Mouse (Mus musculus) heart, postnatal 0 days (tissue): ENCODE data around the gene Snx13.

ENCODE experiments used
- CTCF ChIP-seq: IDR thresholded peaks from 2 replicates; pipeline ENCODE4 v1.5.1; 2016; ENCODE audit warnings: antibody characterized with exemption, control low read depth, low read depth
- EP300 ChIP-seq: IDR thresholded peaks from 2 replicates; pipeline ENCODE4 v1.6.1; 2016; ENCODE audit warnings: antibody characterized with exemption, low read depth

GRCm38 (mm10) chr12:35075993-35076392 lies 29.0 kb downstream of the Snx13 start:
- no peak for TF ChIP-seq CTCF
- TF ChIP-seq EP300 = no peak
